Mouse (Mus musculus): Measurements from ENCODE around the gene Frat1. TPM values are rescaled to one million over a fixed set of nuclear protein-coding genes. Genes with fewer than 3 reads are reported as not detected.

Frat1 gene
- polyA plus RNA-seq, 1 experiment from 2014 or later: 31.4 TPM

DNA sequence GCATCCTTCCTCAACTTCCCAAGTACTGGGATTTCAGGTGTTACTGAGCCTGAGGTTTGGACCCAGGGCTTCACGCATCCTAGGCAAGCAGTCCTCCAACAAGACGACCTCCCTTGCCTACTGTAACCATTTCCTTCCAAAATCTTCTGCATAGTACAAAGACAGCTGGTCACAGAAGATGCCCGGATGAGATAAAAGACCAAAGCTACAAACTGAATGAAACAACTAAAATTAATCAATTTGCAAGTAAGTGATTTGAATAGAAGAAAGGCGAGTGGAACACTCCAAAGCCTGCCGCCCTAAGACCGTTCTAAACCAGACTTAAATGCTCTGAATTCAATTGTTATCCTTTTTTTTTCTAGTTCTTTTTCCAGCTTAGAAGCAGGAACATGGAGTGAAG lies 5.6 kb downstream of the Frat1 start:
- Histone ChIP-seq H3K4me2 (ENCODE audit: low read depth, low read length) (no peak overlapping the region), H3K4me1 (ENCODE audit: control insufficient read depth, insufficient read depth, low read length) (peaks cover 28% of the 10 kb centered on the region), H3K36me3 (ENCODE audit: control insufficient read depth, insufficient read depth, low read length) (no peaks in the 10 kb centered on the region), H3K9me3 (ENCODE audit: control insufficient read depth, low read length) (no peaks in the 10 kb centered on the region), H3K4me3 (ENCODE audit: low read depth, low read length) (no peak overlapping the region), H3K27ac (ENCODE audit: low read depth, low read length) (no peak overlapping the region), H3K27me3 (ENCODE audit: control insufficient read depth, insufficient read depth, low read length) (no peaks in the 10 kb centered on the region), H3K9ac (replicated peaks; ENCODE audit: low read depth, low read length) (no peak overlapping the region; the same call in 1 of the 2 replicates)
- WGBS: 56% methylated on average over 6 of the region's 6 CpGs
- ATAC-seq (ENCODE audit: low read depth): no peak

GRCm38 (mm10) chr19:41835816-41836215 lies 6.0 kb downstream of the Frat1 start:
- H3K36me3 ChIP-seq (ENCODE audit: control insufficient read depth, insufficient read depth, low read length): no peaks in the 10 kb centered on the region
- peaks cover 28% of the 10 kb centered on the region for H3K4me1 ChIP-seq (ENCODE audit: control insufficient read depth, insufficient read depth, low read length)
- H3K27me3 ChIP-seq (ENCODE audit: control insufficient read depth, insufficient read depth, low read length): no peaks in the 10 kb centered on the region
- H3K4me2 ChIP-seq (ENCODE audit: low read depth, low read length): peak overlapping the region; percentile 34
- H3K27ac ChIP-seq (ENCODE audit: low read depth, low read length): no peak overlapping the region
- ATAC-seq (ENCODE audit: low read depth): peak; percentile 26; the same call in 1 of the 2 replicates
- H3K9ac ChIP-seq (replicated peaks; ENCODE audit: low read depth, low read length): peak overlapping the region; percentile 7; the same call in 1 of the 2 replicates
- H3K9me3 ChIP-seq (ENCODE audit: control insufficient read depth, low read length): no peaks in the 10 kb centered on the region
- WGBS: under 1% methylated on average over 6 of the region's 6 CpGs
- no peak overlapping the region for H3K4me3 ChIP-seq (ENCODE audit: low read depth, low read length)

DNA sequence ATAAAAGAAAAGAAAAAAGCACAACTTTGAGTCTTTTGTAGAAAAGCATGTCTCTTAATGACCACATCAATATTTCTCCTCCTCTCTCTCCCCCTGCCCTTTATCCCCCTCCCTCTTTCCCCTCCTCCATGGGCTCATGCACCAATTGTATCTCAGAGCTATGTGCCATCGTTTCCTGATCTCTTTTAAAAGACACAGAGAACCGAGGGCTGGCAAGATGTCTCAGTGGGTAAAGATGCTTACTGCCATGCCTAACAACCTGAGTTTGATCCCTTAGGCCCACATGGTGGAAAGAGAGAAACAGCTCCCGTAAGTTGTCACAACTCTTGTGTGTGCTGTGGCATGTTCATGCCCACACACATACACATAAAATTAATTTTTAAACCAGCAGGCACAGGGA lies 6.9 kb downstream of the Frat1 start:
- 53% methylated on average over 3 of the region's 3 CpGs for WGBS
- Histone ChIP-seq H3K4me1 (ENCODE audit: control insufficient read depth, insufficient read depth, low read length) (peaks cover 22% of the 10 kb centered on the region), H3K9ac (replicated peaks; ENCODE audit: low read depth, low read length) (no peak overlapping the region), H3K4me2 (ENCODE audit: low read depth, low read length) (no peak overlapping the region), H3K36me3 (ENCODE audit: control insufficient read depth, insufficient read depth, low read length) (no peaks in the 10 kb centered on the region), H3K4me3 (ENCODE audit: low read depth, low read length) (no peak overlapping the region), H3K27me3 (ENCODE audit: control insufficient read depth, insufficient read depth, low read length) (no peaks in the 10 kb centered on the region), H3K27ac (ENCODE audit: low read depth, low read length) (no peak overlapping the region), H3K9me3 (ENCODE audit: control insufficient read depth, low read length) (no peaks in the 10 kb centered on the region)
- ATAC-seq (ENCODE audit: low read depth): no peak

DNA sequence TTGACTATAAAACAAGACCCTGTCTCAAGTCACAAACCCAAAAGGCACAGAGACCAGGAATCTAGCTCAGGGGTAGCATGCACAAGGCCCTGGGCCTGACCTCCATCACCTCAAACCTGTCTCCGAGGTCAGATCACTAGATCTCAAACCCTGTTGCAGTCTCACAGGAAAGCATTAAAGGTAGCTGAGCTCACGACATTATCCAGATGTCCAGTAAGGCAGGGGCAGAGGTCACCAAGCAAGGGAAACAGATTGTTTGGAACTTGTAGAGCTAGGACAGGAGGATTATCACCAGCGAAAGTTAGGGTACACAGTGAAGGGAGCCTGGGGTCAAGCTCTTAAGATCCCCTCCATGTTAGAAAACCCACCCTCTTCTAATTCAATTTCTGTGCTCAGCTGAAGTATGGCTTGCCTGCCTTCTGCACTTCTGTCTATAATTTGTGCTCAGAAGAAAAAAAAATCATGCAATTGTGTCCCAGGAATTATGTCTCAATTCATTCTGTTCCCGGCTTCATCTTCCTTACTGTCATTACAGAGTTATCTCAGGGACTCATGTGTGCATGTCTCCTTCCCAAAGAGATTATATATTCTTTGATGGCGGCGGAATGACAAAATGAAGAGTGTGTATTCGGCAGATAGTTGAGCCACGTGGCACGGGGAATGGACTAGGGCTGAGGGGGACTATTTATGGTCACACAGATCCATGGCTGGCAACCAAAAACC lies 7.6 kb downstream of the Frat1 start:
- WGBS: 74% methylated on average over 9 of the region's 9 CpGs
- Histone ChIP-seq H3K36me3 (ENCODE audit: control insufficient read depth, insufficient read depth, low read length) (no peaks in the 10 kb centered on the region), H3K27ac (ENCODE audit: low read depth, low read length) (no peak overlapping the region), H3K4me3 (ENCODE audit: low read depth, low read length) (no peak overlapping the region), H3K4me1 (ENCODE audit: control insufficient read depth, insufficient read depth, low read length) (peaks cover 18% of the 10 kb centered on the region), H3K9ac (replicated peaks; ENCODE audit: low read depth, low read length) (no peak overlapping the region), H3K4me2 (ENCODE audit: low read depth, low read length) (no peak overlapping the region), H3K9me3 (ENCODE audit: control insufficient read depth, low read length) (no peaks in the 10 kb centered on the region), H3K27me3 (ENCODE audit: control insufficient read depth, insufficient read depth, low read length) (no peaks in the 10 kb centered on the region)
- ATAC-seq (ENCODE audit: low read depth): no peak

DNA sequence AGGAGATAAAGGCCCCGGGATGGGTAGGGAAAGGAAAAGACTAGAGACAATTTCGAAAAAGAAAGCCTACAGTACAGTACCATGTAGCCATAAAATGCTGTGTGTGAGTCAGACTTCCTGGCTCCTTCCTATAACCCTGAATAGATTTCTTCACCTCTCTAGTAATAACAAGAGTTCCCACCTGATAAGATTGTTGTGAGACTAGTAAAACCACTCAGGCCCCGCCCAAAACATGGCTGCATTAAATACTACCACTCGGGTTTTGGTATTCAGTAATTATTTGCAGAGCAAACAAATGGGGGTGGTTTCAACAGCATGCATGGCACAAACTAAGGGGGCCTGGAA lies 8.1 kb downstream of the Frat1 start:
- H3K36me3 ChIP-seq (ENCODE audit: control insufficient read depth, insufficient read depth, low read length): no peaks in the 10 kb centered on the region
- no peak overlapping the region for H3K4me3 ChIP-seq (ENCODE audit: low read depth, low read length)
- no peak overlapping the region for H3K9ac ChIP-seq (replicated peaks; ENCODE audit: low read depth, low read length)
- 75% methylated on average over 4 of the region's 4 CpGs for WGBS
- peaks cover 12% of the 10 kb centered on the region for H3K4me1 ChIP-seq (ENCODE audit: control insufficient read depth, insufficient read depth, low read length)
- H3K27ac ChIP-seq (ENCODE audit: low read depth, low read length): no peak overlapping the region
- H3K9me3 ChIP-seq (ENCODE audit: control insufficient read depth, low read length): no peaks in the 10 kb centered on the region
- ATAC-seq (ENCODE audit: low read depth): no peak
- H3K27me3 ChIP-seq (ENCODE audit: control insufficient read depth, insufficient read depth, low read length): no peaks in the 10 kb centered on the region
- no peak overlapping the region for H3K4me2 ChIP-seq (ENCODE audit: low read depth, low read length)

GRCm38 (mm10) chr19:41838808-41839207 lies 9.0 kb downstream of the Frat1 start:
- Histone ChIP-seq H3K27me3 (ENCODE audit: control insufficient read depth, insufficient read depth, low read length) (no peaks in the 10 kb centered on the region), H3K27ac (ENCODE audit: low read depth, low read length) (no peak overlapping the region)

GRCm38 (mm10) chr19:41839685-41840084 lies 9.9 kb downstream of the Frat1 start:
- Histone ChIP-seq H3K9ac (replicated peaks; ENCODE audit: low read depth, low read length) (no peak overlapping the region), H3K4me2 (ENCODE audit: low read depth, low read length) (no peak overlapping the region), H3K4me1 (ENCODE audit: control insufficient read depth, insufficient read depth, low read length) (peaks cover 5% of the 10 kb centered on the region), H3K36me3 (ENCODE audit: control insufficient read depth, insufficient read depth, low read length) (no peaks in the 10 kb centered on the region), H3K9me3 (ENCODE audit: control insufficient read depth, low read length) (no peaks in the 10 kb centered on the region), H3K4me3 (ENCODE audit: low read depth, low read length) (no peak overlapping the region), H3K27me3 (ENCODE audit: control insufficient read depth, insufficient read depth, low read length) (no peaks in the 10 kb centered on the region), H3K27ac (ENCODE audit: low read depth, low read length) (no peak overlapping the region)
- ATAC-seq (ENCODE audit: low read depth): no peak
- WGBS: 97% methylated on average over 3 of the region's 3 CpGs

More at GRCm38 (mm10) chr19:41838808-41839207, 9.0 kb downstream of the Frat1 start:
- Histone ChIP-seq H3K9ac (replicated peaks; ENCODE audit: low read depth, low read length) (no peak overlapping the region), H3K9me3 (ENCODE audit: control insufficient read depth, low read length) (no peaks in the 10 kb centered on the region), H3K36me3 (ENCODE audit: control insufficient read depth, insufficient read depth, low read length) (no peaks in the 10 kb centered on the region), H3K4me1 (ENCODE audit: control insufficient read depth, insufficient read depth, low read length) (peaks cover 5% of the 10 kb centered on the region), H3K4me3 (ENCODE audit: low read depth, low read length) (no peak overlapping the region), H3K4me2 (ENCODE audit: low read depth, low read length) (no peak overlapping the region)
- no peak for ATAC-seq (ENCODE audit: low read depth)
- WGBS: 58% methylated on average over 6 of the region's 6 CpGs

DNA sequence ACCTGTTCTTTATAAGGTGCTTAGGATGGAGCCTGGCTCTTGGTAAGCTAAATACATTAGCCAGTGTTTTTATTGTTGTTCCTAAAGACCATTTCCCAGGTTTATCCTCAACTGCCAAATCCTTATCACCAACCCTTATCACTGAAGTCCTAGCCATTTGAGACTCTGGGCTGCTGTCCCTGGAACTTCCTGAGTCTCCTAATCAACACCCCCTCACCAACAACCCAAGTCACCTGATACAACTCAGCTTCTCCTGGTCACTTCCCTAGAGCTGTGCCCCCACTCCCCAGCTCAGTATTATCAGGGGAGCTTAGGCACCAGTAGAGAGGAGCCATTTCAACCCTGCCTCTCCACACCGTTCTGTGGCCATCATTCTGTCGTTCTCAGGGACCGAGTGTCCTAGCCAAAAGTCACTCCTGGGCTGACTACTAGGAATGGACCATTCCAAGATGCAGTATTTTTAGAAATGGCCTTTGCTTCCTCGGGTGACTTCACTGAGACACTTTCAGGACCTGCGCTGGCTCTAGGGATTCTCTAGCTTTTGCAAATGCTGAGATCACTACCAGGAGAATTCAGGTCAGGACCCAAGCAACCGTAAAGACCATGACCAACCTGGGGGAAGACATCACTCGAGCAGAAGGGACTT lies 11.5 kb downstream of the Frat1 start:
- 80% methylated on average over 7 of the region's 7 CpGs for WGBS
- H3K4me2 ChIP-seq (ENCODE audit: low read depth, low read length): no peak overlapping the region
- no peaks in the 10 kb centered on the region for H3K36me3 ChIP-seq (ENCODE audit: control insufficient read depth, insufficient read depth, low read length)
- H3K27me3 ChIP-seq (ENCODE audit: control insufficient read depth, insufficient read depth, low read length): no peaks in the 10 kb centered on the region
- H3K4me3 ChIP-seq (ENCODE audit: low read depth, low read length): no peak overlapping the region
- no peaks in the 10 kb centered on the region for H3K9me3 ChIP-seq (ENCODE audit: control insufficient read depth, low read length)
- no peak overlapping the region for H3K27ac ChIP-seq (ENCODE audit: low read depth, low read length)
- H3K9ac ChIP-seq (replicated peaks; ENCODE audit: low read depth, low read length): no peak overlapping the region
- no peak for ATAC-seq (ENCODE audit: low read depth)
- peaks cover 5% of the 10 kb centered on the region for H3K4me1 ChIP-seq (ENCODE audit: control insufficient read depth, insufficient read depth, low read length)

DNA sequence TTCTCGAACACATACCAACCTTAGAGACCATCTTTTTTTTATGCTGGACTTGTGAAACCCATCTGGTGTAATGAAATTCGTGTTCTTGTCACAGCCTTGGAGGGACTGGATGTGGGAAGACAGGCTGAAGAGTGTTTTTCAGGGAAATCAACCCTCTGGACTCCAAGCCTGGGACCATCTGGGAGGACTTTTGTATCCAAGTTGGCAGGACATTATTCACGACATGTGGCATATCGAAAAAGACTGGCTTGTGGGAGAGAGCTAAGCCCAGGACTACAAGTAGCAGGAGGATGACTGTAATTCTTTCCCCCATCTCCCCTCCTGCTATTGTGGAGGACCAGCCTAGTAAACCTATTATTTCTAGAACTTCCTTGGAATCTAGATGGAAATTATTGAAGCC lies 12.4 kb downstream of the Frat1 start:
- Histone ChIP-seq H3K9me3 (ENCODE audit: control insufficient read depth, low read length) (no peaks in the 10 kb centered on the region), H3K27me3 (ENCODE audit: control insufficient read depth, insufficient read depth, low read length) (no peaks in the 10 kb centered on the region), H3K36me3 (ENCODE audit: control insufficient read depth, insufficient read depth, low read length) (no peaks in the 10 kb centered on the region), H3K27ac (ENCODE audit: low read depth, low read length) (no peak overlapping the region), H3K4me3 (ENCODE audit: low read depth, low read length) (no peak overlapping the region), H3K9ac (replicated peaks; ENCODE audit: low read depth, low read length) (no peak overlapping the region), H3K4me2 (ENCODE audit: low read depth, low read length) (no peak overlapping the region), H3K4me1 (ENCODE audit: control insufficient read depth, insufficient read depth, low read length) (peaks cover 10% of the 10 kb centered on the region)
- WGBS: 81% methylated on average over 4 of the region's 4 CpGs
- ATAC-seq (ENCODE audit: low read depth): no peak
